Mouse (Mus musculus): Measurements from ENCODE around the gene Rnf150. TPM values are rescaled to one million over a fixed set of nuclear protein-coding genes. Genes with fewer than 3 reads are reported as not detected.

The Rnf150 gene
- polyA plus RNA-seq, 1 experiment from 2014 or later, result 1.4 TPM

DNA sequence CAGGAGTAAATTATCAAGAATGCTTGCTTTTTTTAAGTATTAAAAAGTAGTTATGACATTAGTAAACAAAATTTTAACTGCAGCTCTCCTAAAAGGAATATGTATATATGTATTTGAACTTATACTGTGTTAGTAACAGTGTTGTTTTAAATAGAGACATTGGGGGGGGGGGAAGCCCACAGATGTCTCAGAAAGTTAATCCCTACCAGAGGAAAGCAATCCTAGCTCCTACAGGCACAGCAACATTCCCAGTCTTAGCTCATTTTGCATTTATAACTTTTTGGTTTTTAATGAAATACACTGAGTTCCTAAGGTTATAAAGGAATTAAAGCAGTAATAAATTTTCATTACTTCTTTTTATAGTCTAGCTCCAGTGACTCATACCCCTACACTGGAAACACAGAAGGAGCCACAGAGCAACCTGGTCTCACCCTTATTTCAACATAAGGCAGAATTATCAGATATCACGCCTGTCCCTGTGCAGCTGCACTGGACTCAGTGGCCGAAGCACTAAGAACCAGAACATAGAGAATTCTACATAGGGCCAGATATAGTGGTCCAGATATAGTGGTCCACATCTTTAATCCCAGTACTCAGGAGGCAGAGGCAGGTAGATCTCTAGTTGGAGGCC lies 96.9 kb downstream of the Rnf150 start:
- H3K4me1 ChIP-seq (ENCODE audit: insufficient read depth), result no peaks in the 10 kb centered on the region
- H3K27ac ChIP-seq (ENCODE audit: low read depth), result no peak overlapping the region
- no peak for DNase-seq
- H3K27me3 ChIP-seq (ENCODE audit: insufficient read depth, low read length), result no peaks in the 10 kb centered on the region
- no peak overlapping the region for H3K9ac ChIP-seq
- no peak overlapping the region for H3K4me2 ChIP-seq
- no peak overlapping the region for H3K4me3 ChIP-seq (ENCODE audit: low read depth, low read length)
- WGBS, result 87% methylated on average over 2 of the region's 2 CpGs
- TF ChIP-seq CTCF (IDR thresholded peaks at IDR 0.05; ENCODE audit: low read depth), result no peak
- H3K9me3 ChIP-seq (ENCODE audit: low read depth, low read length), result no peaks in the 10 kb centered on the region
- ATAC-seq (ENCODE audit: insufficient read depth), result no peak
- H3K36me3 ChIP-seq (ENCODE audit: insufficient read depth), result no peaks in the 10 kb centered on the region

DNA sequence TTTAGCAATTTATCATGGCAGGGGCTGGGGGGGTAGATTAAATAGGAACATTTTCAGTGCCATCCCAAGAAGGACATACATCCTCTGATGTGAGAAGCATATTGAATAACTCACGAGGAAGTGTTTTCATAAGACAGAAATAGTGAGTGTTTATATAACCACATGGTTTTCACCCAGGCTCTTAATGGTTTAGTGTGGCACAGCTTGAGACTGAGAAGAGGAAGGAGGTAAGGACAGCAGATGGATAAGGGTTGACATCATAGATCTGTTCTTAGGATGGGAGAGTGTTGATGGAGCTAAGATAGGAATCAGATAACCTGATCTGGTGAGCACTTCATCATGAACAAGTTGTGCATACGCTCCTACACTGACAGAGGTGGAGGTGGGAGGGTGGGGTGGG lies 101.4 kb downstream of the Rnf150 start:
- TF ChIP-seq CTCF (IDR thresholded peaks at IDR 0.05; ENCODE audit: low read depth), result no peak
- 42% methylated on average over 2 of the region's 2 CpGs for WGBS
- H3K9ac ChIP-seq, result no peak overlapping the region
- H3K27me3 ChIP-seq (ENCODE audit: insufficient read depth, low read length), result no peaks in the 10 kb centered on the region
- H3K4me1 ChIP-seq (ENCODE audit: insufficient read depth), result peaks cover 12% of the 10 kb centered on the region
- no peak for ATAC-seq (ENCODE audit: insufficient read depth)
- no peak overlapping the region for H3K4me2 ChIP-seq
- no peak for DNase-seq
- no peak overlapping the region for H3K27ac ChIP-seq (ENCODE audit: low read depth)
- H3K4me3 ChIP-seq (ENCODE audit: low read depth, low read length), result no peak overlapping the region
- H3K9me3 ChIP-seq (ENCODE audit: low read depth, low read length), result no peaks in the 10 kb centered on the region
- no peaks in the 10 kb centered on the region for H3K36me3 ChIP-seq (ENCODE audit: insufficient read depth)

GRCm38 (mm10) chr8:82967879-82968678 lies 104.9 kb downstream of the Rnf150 start:
- peak; percentile 60 for DNase-seq
- Histone ChIP-seq H3K4me2 (no peak overlapping the region), H3K27ac (ENCODE audit: low read depth) (peak overlapping the region; percentile 42), H3K27me3 (ENCODE audit: insufficient read depth, low read length) (no peaks in the 10 kb centered on the region), H3K4me3 (ENCODE audit: low read depth, low read length) (no peak overlapping the region), H3K9ac (no peak overlapping the region), H3K36me3 (ENCODE audit: insufficient read depth) (no peaks in the 10 kb centered on the region), H3K9me3 (ENCODE audit: low read depth, low read length) (no peaks in the 10 kb centered on the region), H3K4me1 (ENCODE audit: insufficient read depth) (peaks cover 12% of the 10 kb centered on the region)
- TF ChIP-seq CTCF (IDR thresholded peaks at IDR 0.05; ENCODE audit: low read depth), result no peak
- peak; percentile 43; the same call in 1 of the 2 replicates for ATAC-seq (ENCODE audit: insufficient read depth)
- 54% methylated on average over 8 of the region's 8 CpGs for WGBS

DNA sequence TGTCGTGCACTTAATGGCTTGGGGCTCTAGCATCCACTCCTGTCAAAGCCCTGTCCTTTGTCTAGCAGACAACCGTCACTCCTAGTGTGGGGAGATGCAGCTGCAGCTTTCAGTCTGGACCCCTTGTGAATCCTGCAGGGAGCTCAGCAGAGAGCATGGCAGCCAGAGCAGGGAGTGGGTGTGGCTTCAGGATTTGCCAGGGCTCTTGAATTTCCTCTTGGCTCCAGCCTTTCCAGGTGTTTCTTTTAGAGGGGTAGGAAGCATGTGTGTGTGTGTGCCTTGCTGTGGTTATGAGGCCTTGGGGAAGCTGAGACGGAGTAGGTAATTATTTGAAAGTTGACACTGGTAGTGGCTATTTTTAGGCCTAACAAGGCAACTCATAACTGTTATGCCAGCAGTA lies 106.8 kb downstream of the Rnf150 start:
- no peak overlapping the region for H3K4me3 ChIP-seq (ENCODE audit: low read depth, low read length)
- peaks cover 12% of the 10 kb centered on the region for H3K4me1 ChIP-seq (ENCODE audit: insufficient read depth)
- no peak overlapping the region for H3K9ac ChIP-seq
- TF ChIP-seq CTCF (IDR thresholded peaks at IDR 0.05; ENCODE audit: low read depth), result no peak
- ATAC-seq (ENCODE audit: insufficient read depth) (no peak), DNase-seq (no peak)
- no peaks in the 10 kb centered on the region for H3K36me3 ChIP-seq (ENCODE audit: insufficient read depth)
- WGBS, result 35% methylated on average over 3 of the region's 3 CpGs
- H3K4me2 ChIP-seq, result no peak overlapping the region
- H3K27me3 ChIP-seq (ENCODE audit: insufficient read depth, low read length), result no peaks in the 10 kb centered on the region
- H3K9me3 ChIP-seq (ENCODE audit: low read depth, low read length), result no peaks in the 10 kb centered on the region
- no peak overlapping the region for H3K27ac ChIP-seq (ENCODE audit: low read depth)

- no peak for TF ChIP-seq CTCF (IDR thresholded peaks at IDR 0.05; ENCODE audit: low read depth)
- Histone ChIP-seq H3K36me3 (ENCODE audit: insufficient read depth) (no peaks in the 10 kb centered on the region), H3K27ac (ENCODE audit: low read depth) (peak overlapping the region; percentile 12; the same call in 1 of the 2 replicates), H3K4me2 (no peak overlapping the region), H3K4me3 (ENCODE audit: low read depth, low read length) (no peak overlapping the region), H3K9me3 (ENCODE audit: low read depth, low read length) (no peaks in the 10 kb centered on the region), H3K27me3 (ENCODE audit: insufficient read depth, low read length) (no peaks in the 10 kb centered on the region), H3K4me1 (ENCODE audit: insufficient read depth) (peaks cover 7% of the 10 kb centered on the region), H3K9ac (no peak overlapping the region)
- WGBS, result 52% methylated on average over 3 of the region's 3 CpGs
- ATAC-seq (ENCODE audit: insufficient read depth), result 0 out of 2 replicates have a peak, but pooled peaks have one; percentile 35
- DNase-seq, result no peak
These were observed 109.7 kb downstream of the Rnf150 start for GRCm38 (mm10) chr8:82972812-82973211.

DNA sequence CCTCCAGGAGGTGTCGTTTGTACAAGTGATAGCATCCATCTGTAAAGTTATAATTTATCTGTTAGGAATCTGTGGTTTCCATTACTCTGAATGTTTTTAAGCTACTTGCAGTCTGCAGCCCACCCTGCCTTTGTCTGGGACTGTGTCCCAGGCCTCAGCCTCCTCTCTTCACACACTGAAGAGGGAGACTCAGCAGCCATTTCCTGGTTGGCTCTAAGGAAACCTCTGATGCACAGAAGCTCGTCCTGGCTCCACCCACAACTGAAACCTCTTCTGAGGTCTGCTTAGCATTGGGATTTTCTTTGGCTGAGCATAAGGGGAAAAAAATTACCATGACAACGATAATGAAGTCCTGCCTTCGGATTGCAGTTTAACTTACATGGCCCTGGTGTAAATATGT lies 110.2 kb downstream of the Rnf150 start:
- DNase-seq (peak; percentile 77), ATAC-seq (ENCODE audit: insufficient read depth) (peak; percentile 82; the same call in 1 of the 2 replicates)
- no peak overlapping the region for H3K4me3 ChIP-seq (ENCODE audit: low read depth, low read length)
- H3K27ac ChIP-seq (ENCODE audit: low read depth), result peak overlapping the region; percentile 12; the same call in 1 of the 2 replicates
- 26% methylated on average over 4 of the region's 4 CpGs for WGBS
- H3K4me1 ChIP-seq (ENCODE audit: insufficient read depth), result peaks cover 2% of the 10 kb centered on the region
- no peaks in the 10 kb centered on the region for H3K27me3 ChIP-seq (ENCODE audit: insufficient read depth, low read length)
- no peak for TF ChIP-seq CTCF (IDR thresholded peaks at IDR 0.05; ENCODE audit: low read depth)
- H3K4me2 ChIP-seq, result no peak overlapping the region
- H3K9ac ChIP-seq, result no peak overlapping the region
- no peaks in the 10 kb centered on the region for H3K9me3 ChIP-seq (ENCODE audit: low read depth, low read length)
- H3K36me3 ChIP-seq (ENCODE audit: insufficient read depth), result no peaks in the 10 kb centered on the region

GRCm38 (mm10) chr8:82981244-82981855 lies 118.2 kb downstream of the Rnf150 start:
- Histone ChIP-seq H3K4me3 (ENCODE audit: low read depth, low read length) (no peak overlapping the region), H3K9ac (no peak overlapping the region), H3K4me2 (no peak overlapping the region), H3K27ac (ENCODE audit: low read depth) (no peak overlapping the region), H3K4me1 (ENCODE audit: insufficient read depth) (peaks cover 13% of the 10 kb centered on the region), H3K27me3 (ENCODE audit: insufficient read depth, low read length) (no peaks in the 10 kb centered on the region), H3K9me3 (ENCODE audit: low read depth, low read length) (no peaks in the 10 kb centered on the region), H3K36me3 (ENCODE audit: insufficient read depth) (no peaks in the 10 kb centered on the region)
- DNase-seq (no peak), ATAC-seq (ENCODE audit: insufficient read depth) (no peak)
- TF ChIP-seq CTCF (IDR thresholded peaks at IDR 0.05; ENCODE audit: low read depth), result no peak
- 64% methylated on average over 4 of the region's 4 CpGs for WGBS
